Mouse (Mus musculus): ENCODE results near the gene Casz1. TPM values are rescaled to one million over a fixed set of nuclear protein-coding genes. Genes with fewer than 3 reads are reported as not detected.

The Casz1 gene
- polyA plus RNA-seq, 1 experiment: 120 TPM

DNA sequence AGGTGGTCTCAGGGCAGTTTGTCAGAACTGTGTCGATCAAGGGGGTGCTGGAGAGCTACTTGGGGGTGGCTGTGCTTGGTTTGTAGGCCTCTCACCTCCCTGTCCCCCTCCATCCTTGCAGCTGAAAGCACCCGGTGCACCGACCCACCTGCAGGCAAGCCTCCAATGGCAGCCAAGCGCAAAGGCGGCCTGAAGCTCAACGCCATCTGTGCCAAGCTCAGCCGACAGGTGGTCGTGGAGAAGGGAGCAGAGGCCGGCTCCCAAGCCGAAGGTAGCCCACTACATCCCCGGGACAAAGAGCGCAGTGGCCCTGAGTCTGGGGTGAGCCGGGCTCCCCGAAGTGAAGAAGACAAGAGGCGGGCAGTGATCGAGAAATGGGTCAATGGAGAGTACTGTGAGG is 124.6 kb downstream of the Casz1 start:
- no peak overlapping the region for H3K27ac ChIP-seq (ENCODE audit: insufficient read depth, low read depth, low read length)
- H3K4me3 ChIP-seq (ENCODE audit: low read depth, low read length): no peak overlapping the region
- TF ChIP-seq CTCF (IDR thresholded peaks at IDR 0.05; ENCODE audit: extremely low read depth, insufficient read length, insufficient replicate concordance, low read depth, low read length): no peak
- no peak for TF ChIP-seq POLR2A (IDR thresholded peaks at IDR 0.05; ENCODE audit: low read depth, low read length)
- H3K36me3 ChIP-seq (ENCODE audit: control insufficient read depth, insufficient read depth, low read length): peaks cover 47% of the 10 kb centered on the region
- H3K4me1 ChIP-seq (ENCODE audit: control insufficient read depth, insufficient read depth, insufficient read length, low read length): peaks cover 4% of the 10 kb centered on the region; the same call in 1 of the 2 replicates
- 90% methylated on average over 16 of the region's 16 CpGs for WGBS
- no peaks in the 10 kb centered on the region for H3K27me3 ChIP-seq (ENCODE audit: control insufficient read depth, insufficient read depth, low read length)

DNA sequence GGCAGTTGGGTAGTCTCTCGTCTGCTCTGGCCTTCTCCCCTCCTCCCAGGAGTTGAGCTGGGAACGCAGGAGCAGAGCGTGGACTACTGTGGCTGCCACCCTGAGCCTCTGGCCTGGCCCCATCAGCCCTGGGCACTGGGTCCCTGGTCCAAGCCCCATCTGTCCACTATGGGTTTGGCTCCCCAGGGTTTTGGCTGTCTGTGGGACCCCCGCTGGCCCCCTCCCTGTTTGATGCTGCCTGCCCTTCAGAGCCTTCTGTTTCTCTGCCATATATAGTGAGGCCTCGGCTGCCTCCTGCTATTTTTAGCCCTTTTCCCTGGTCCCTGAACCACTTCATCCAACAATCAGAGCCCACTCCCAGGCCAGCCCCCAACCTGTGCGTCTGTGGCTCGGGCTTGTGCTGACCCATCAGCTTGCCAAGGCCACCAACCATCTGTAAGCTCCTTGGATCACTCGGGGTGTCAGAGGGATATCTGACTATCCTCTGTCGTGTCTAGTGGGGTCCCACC is 126.5 kb downstream of the Casz1 start:
- H3K27me3 ChIP-seq (ENCODE audit: control insufficient read depth, insufficient read depth, low read length): no peaks in the 10 kb centered on the region
- TF ChIP-seq POLR2A (IDR thresholded peaks at IDR 0.05; ENCODE audit: low read depth, low read length): no peak
- no peak for TF ChIP-seq CTCF (IDR thresholded peaks at IDR 0.05; ENCODE audit: extremely low read depth, insufficient read length, insufficient replicate concordance, low read depth, low read length)
- H3K27ac ChIP-seq (ENCODE audit: insufficient read depth, low read depth, low read length): no peak overlapping the region
- WGBS: 86% methylated on average over 9 of the region's 9 CpGs
- peaks cover 1% of the 10 kb centered on the region; the same call in 1 of the 2 replicates for H3K4me1 ChIP-seq (ENCODE audit: control insufficient read depth, insufficient read depth, insufficient read length, low read length)
- H3K4me3 ChIP-seq (ENCODE audit: low read depth, low read length): no peak overlapping the region
- H3K36me3 ChIP-seq (ENCODE audit: control insufficient read depth, insufficient read depth, low read length): peaks cover 62% of the 10 kb centered on the region

DNA sequence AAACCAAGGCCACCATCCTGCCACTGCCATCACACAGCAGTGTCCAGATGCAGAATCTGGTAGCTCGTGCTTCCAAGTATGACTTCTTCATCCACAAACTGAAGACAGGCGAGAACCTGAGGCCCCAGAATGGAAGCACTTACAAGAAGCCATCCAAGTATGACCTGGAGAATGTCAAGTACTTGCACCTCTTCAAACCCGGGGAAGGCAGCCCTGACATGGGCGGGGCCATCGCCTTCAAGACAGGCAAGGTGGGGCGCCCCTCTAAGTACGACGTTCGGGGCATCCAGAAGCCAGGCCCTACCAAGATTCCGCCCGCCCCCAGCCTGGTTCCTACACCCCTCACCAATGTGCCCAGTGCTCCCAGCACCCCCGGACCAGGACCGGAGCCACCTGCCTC is 128.9 kb downstream of the Casz1 start:
- no peak overlapping the region for H3K27ac ChIP-seq (ENCODE audit: insufficient read depth, low read depth, low read length)
- no peaks in the 10 kb centered on the region; the same call in 1 of the 2 replicates for H3K4me1 ChIP-seq (ENCODE audit: control insufficient read depth, insufficient read depth, insufficient read length, low read length)
- 82% methylated on average over 13 of the region's 13 CpGs for WGBS
- peaks cover 86% of the 10 kb centered on the region for H3K36me3 ChIP-seq (ENCODE audit: control insufficient read depth, insufficient read depth, low read length)
- TF ChIP-seq CTCF (IDR thresholded peaks at IDR 0.05; ENCODE audit: extremely low read depth, insufficient read length, insufficient replicate concordance, low read depth, low read length) (no peak), POLR2A (IDR thresholded peaks at IDR 0.05; ENCODE audit: low read depth, low read length) (no peak)
- H3K4me3 ChIP-seq (ENCODE audit: low read depth, low read length): no peak overlapping the region
- H3K27me3 ChIP-seq (ENCODE audit: control insufficient read depth, insufficient read depth, low read length): no peaks in the 10 kb centered on the region

GRCm38 (mm10) chr4:148935211-148935610 is 131.0 kb downstream of the Casz1 start:
- H3K27ac ChIP-seq (ENCODE audit: insufficient read depth, low read depth, low read length): no peak overlapping the region

DNA sequence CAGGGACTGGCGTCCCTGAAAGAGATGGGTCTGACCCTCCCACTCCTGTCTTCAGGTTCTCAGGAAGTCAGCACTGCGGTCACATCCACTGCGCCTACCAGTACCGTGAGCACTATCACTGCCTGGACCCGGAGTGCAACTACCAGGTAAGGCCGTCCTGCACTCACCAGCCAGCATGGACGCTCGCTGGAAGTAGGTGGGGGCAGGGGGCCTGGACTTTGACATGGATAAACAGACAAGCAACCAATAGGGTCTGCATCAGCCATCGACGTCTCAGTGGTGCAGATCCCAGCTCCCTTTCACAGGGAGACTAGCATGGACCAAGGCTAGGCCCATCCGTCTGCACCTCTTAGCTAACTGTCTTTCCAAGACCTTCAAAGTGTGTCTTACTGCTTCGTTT is 131.9 kb downstream of the Casz1 start:
- Histone ChIP-seq H3K27me3 (ENCODE audit: control insufficient read depth, insufficient read depth, low read length) (no peaks in the 10 kb centered on the region), H3K4me1 (ENCODE audit: control insufficient read depth, insufficient read depth, insufficient read length, low read length) (peaks cover 2% of the 10 kb centered on the region; the same call in 1 of the 2 replicates), H3K4me3 (ENCODE audit: low read depth, low read length) (no peak overlapping the region), H3K36me3 (ENCODE audit: control insufficient read depth, insufficient read depth, low read length) (peaks cover 94% of the 10 kb centered on the region), H3K27ac (ENCODE audit: insufficient read depth, low read depth, low read length) (no peak overlapping the region)
- no peak for TF ChIP-seq POLR2A (IDR thresholded peaks at IDR 0.05; ENCODE audit: low read depth, low read length)
- WGBS: 85% methylated on average over 12 of the region's 12 CpGs

More at GRCm38 (mm10) chr4:148935211-148935610, 131.0 kb downstream of the Casz1 start:
- peaks cover 93% of the 10 kb centered on the region for H3K36me3 ChIP-seq (ENCODE audit: control insufficient read depth, insufficient read depth, low read length)
- no peak overlapping the region for H3K4me3 ChIP-seq (ENCODE audit: low read depth, low read length)
- no peak for TF ChIP-seq CTCF (IDR thresholded peaks at IDR 0.05; ENCODE audit: extremely low read depth, insufficient read length, insufficient replicate concordance, low read depth, low read length)
- WGBS: 75% methylated on average over 13 of the region's 13 CpGs
- H3K27me3 ChIP-seq (ENCODE audit: control insufficient read depth, insufficient read depth, low read length): no peaks in the 10 kb centered on the region
- no peaks in the 10 kb centered on the region; the same call in 1 of the 2 replicates for H3K4me1 ChIP-seq (ENCODE audit: control insufficient read depth, insufficient read depth, insufficient read length, low read length)

GRCm38 (mm10) chr4:148936727-148937126 is 132.5 kb downstream of the Casz1 start:
- Histone ChIP-seq H3K4me1 (ENCODE audit: control insufficient read depth, insufficient read depth, insufficient read length, low read length) (peaks cover 2% of the 10 kb centered on the region; the same call in 1 of the 2 replicates), H3K4me3 (ENCODE audit: low read depth, low read length) (no peak overlapping the region), H3K27ac (ENCODE audit: insufficient read depth, low read depth, low read length) (no peak overlapping the region), H3K36me3 (ENCODE audit: control insufficient read depth, insufficient read depth, low read length) (peaks cover 95% of the 10 kb centered on the region), H3K27me3 (ENCODE audit: control insufficient read depth, insufficient read depth, low read length) (no peaks in the 10 kb centered on the region)
- WGBS: 91% methylated on average over 12 of the region's 12 CpGs
- TF ChIP-seq CTCF (IDR thresholded peaks at IDR 0.05; ENCODE audit: extremely low read depth, insufficient read length, insufficient replicate concordance, low read depth, low read length) (no peak), POLR2A (IDR thresholded peaks at IDR 0.05; ENCODE audit: low read depth, low read length) (no peak)

GRCm38 (mm10) chr4:148938546-148938945 is 134.3 kb downstream of the Casz1 start:
- no peak overlapping the region for H3K4me3 ChIP-seq (ENCODE audit: low read depth, low read length)
- no peaks in the 10 kb centered on the region for H3K27me3 ChIP-seq (ENCODE audit: control insufficient read depth, insufficient read depth, low read length)
- peaks cover 92% of the 10 kb centered on the region for H3K36me3 ChIP-seq (ENCODE audit: control insufficient read depth, insufficient read depth, low read length)
- TF ChIP-seq CTCF (IDR thresholded peaks at IDR 0.05; ENCODE audit: extremely low read depth, insufficient read length, insufficient replicate concordance, low read depth, low read length) (no peak), POLR2A (IDR thresholded peaks at IDR 0.05; ENCODE audit: low read depth, low read length) (no peak)
- peaks cover 2% of the 10 kb centered on the region; the same call in 1 of the 2 replicates for H3K4me1 ChIP-seq (ENCODE audit: control insufficient read depth, insufficient read depth, insufficient read length, low read length)
- WGBS: 91% methylated on average over 26 of the region's 26 CpGs
- H3K27ac ChIP-seq (ENCODE audit: insufficient read depth, low read depth, low read length): no peak overlapping the region

Measured in small intestine, adult 2 months (tissue).